Mouse (Mus musculus) heart, postnatal 0 days (tissue): ENCODE measurements around the gene Mettl8.

Experiments
- CTCF ChIP-seq: IDR thresholded peaks from 2 replicates; pipeline ENCODE4 v1.5.1; 2016; ENCODE audit warnings: antibody characterized with exemption, control low read depth, low read depth
- EP300 ChIP-seq: IDR thresholded peaks from 2 replicates; pipeline ENCODE4 v1.6.1; 2016; ENCODE audit warnings: antibody characterized with exemption, low read depth

- TF ChIP-seq CTCF = no peak
- TF ChIP-seq EP300 = no peak
Observed at GRCm38 (mm10) chr2:70968305-70968704, 87.1 kb downstream of the Mettl8 start.
